13 mouse cellular contexts compared by ENCODE assay signal in genomic region chr3:127406883-127407282, GRCm38 (mm10).
DNase-seq lines count a peak whose midpoint lies in the region; ATAC-seq lines count a peak whose summit lies in the region.
"Had no signal": no experiment of that assay in that cellular context is flagged by ENCODE, and none has a peak within 500 bp of the region (broad histone marks: within the 10 kb centered on the region; RNA-seq: fewer than 3 reads in every experiment).

No protein-coding gene starts in this region.

- DNase-seq in neural tube, embryonic 10.5 days (ENCODE audit: extremely low spot score, low spot score): no peak
- no peak for DNase-seq in thymus, postnatal 0 days (ENCODE audit: low spot score)
- DNase-seq in embryo, embryonic 10 days (ENCODE audit: low spot score): no peak
- DNase-seq: cerebellum, adult 11-12 months; kidney, postnatal 10 days; lung, postnatal 4 days had no signal

- ATAC-seq in neural tube, embryonic 12.5 days (ENCODE audit: low FRiP score, low read depth): no peak
- ATAC-seq in hindbrain, embryonic 13.5 days (ENCODE audit: low FRiP score): no peak
- peak; percentile 70 for ATAC-seq in megakaryocyte progenitor cell, adult 5-6 weeks (replicated peaks; ENCODE audit: poor library complexity)
- no peak for ATAC-seq in neural tube, embryonic 15.5 days (ENCODE audit: low FRiP score)
- ATAC-seq in erythroblast, adult 5-6 weeks (replicated peaks; ENCODE audit: low FRiP score, poor library complexity, severe bottlenecking): no peak

- H3K27ac ChIP-seq in neural tube, embryonic 12.5 days: no peak overlapping the region
- H3K27ac ChIP-seq in hindbrain, embryonic 13.5 days: no peak overlapping the region; the same call in 1 of the 2 replicates
- H3K27ac ChIP-seq in neural tube, embryonic 15.5 days (replicated peaks): peak overlapping the region; percentile 65; the same call in 1 of the 2 replicates
- H3K27ac ChIP-seq: heart, embryonic 15.5 days; limb, embryonic 15.5 days had no signal

- no peaks in the 10 kb centered on the region for H3K27me3 ChIP-seq in neural tube, embryonic 12.5 days (replicated peaks)
- no peaks in the 10 kb centered on the region for H3K27me3 ChIP-seq in hindbrain, embryonic 13.5 days
- H3K27me3 ChIP-seq in neural tube, embryonic 15.5 days (replicated peaks): no peaks in the 10 kb centered on the region
- H3K27me3 ChIP-seq: heart, embryonic 15.5 days; limb, embryonic 15.5 days had no signal

- no peaks in the 10 kb centered on the region for H3K36me3 ChIP-seq in neural tube, embryonic 12.5 days
- H3K36me3 ChIP-seq in hindbrain, embryonic 13.5 days: no peaks in the 10 kb centered on the region
- no peaks in the 10 kb centered on the region for H3K36me3 ChIP-seq in neural tube, embryonic 15.5 days
- H3K36me3 ChIP-seq: heart, embryonic 15.5 days; limb, embryonic 15.5 days had no signal

- H3K4me2 ChIP-seq in neural tube, embryonic 12.5 days (replicated peaks): peak overlapping the region; percentile 78
- peak overlapping the region; percentile 70 for H3K4me2 ChIP-seq in hindbrain, embryonic 13.5 days
- peak overlapping the region; percentile 72 for H3K4me2 ChIP-seq in neural tube, embryonic 15.5 days

- WGBS in neural tube, embryonic 12.5 days: 96% methylated on average over 4 of the region's 4 CpGs
- WGBS in hindbrain, embryonic 13.5 days: 94% methylated on average over 4 of the region's 4 CpGs
- WGBS in neural tube, embryonic 15.5 days: 87% methylated on average over 4 of the region's 4 CpGs

- H3K9ac ChIP-seq in neural tube, embryonic 12.5 days: no peak overlapping the region
- peak overlapping the region; percentile 51; the same call in 1 of the 2 replicates for H3K9ac ChIP-seq in hindbrain, embryonic 13.5 days
- peak overlapping the region; percentile 33; the same call in 1 of the 2 replicates for H3K9ac ChIP-seq in neural tube, embryonic 15.5 days (replicated peaks)
- H3K9ac ChIP-seq: heart, embryonic 15.5 days; limb, embryonic 15.5 days had no signal

- no peak overlapping the region for H3K4me3 ChIP-seq in neural tube, embryonic 12.5 days
- peak overlapping the region; percentile 64 for H3K4me3 ChIP-seq in hindbrain, embryonic 13.5 days
- peak overlapping the region; percentile 70 for H3K4me3 ChIP-seq in neural tube, embryonic 15.5 days (replicated peaks)
- H3K4me3 ChIP-seq: heart, embryonic 15.5 days; limb, embryonic 15.5 days had no signal

- H3K4me1 ChIP-seq in neural tube, embryonic 12.5 days: peaks cover 21% of the 10 kb centered on the region; the same call in 1 of the 2 replicates
- peaks cover 35% of the 10 kb centered on the region for H3K4me1 ChIP-seq in hindbrain, embryonic 13.5 days (replicated peaks)
- H3K4me1 ChIP-seq in neural tube, embryonic 15.5 days: peaks cover 39% of the 10 kb centered on the region

- no peaks in the 10 kb centered on the region for H3K9me3 ChIP-seq in neural tube, embryonic 12.5 days
- no peaks in the 10 kb centered on the region for H3K9me3 ChIP-seq in hindbrain, embryonic 13.5 days
- no peaks in the 10 kb centered on the region for H3K9me3 ChIP-seq in neural tube, embryonic 15.5 days (replicated peaks)
- H3K9me3 ChIP-seq: heart, embryonic 15.5 days; limb, embryonic 15.5 days had no signal
